Mouse (Mus musculus) stomach, embryonic 16.5 days (tissue): Measurements from ENCODE around the gene Ing4. TPM values are rescaled to one million over a fixed set of nuclear protein-coding genes. Genes with fewer than 3 reads are reported as not detected.

Experiments used
- ATAC-seq: fragments of 200-750 bp; cut with Nextera tagmentation; 2 replicates; pipeline ENCODE4 v1.8.0; 2017; ENCODE audit warnings: moderate number of reproducible peaks, moderate TSS enrichment; ENCODE audit not compliant: insufficient read depth, low FRiP score
- H3K27ac ChIP-seq: fragments of 300-500 bp; sonication (generic); 2 replicates; pipeline ENCODE4 v1.5.1; 2014; ENCODE audit warnings: low read length
- H3K27me3 ChIP-seq: fragments of 300-500 bp; sonication (generic); 2 replicates; pipeline ENCODE4 v1.6.1; 2014; ENCODE audit warnings: low read length, control low read depth, mixed read lengths; ENCODE audit not compliant: control insufficient read depth, insufficient read depth
- H3K36me3 ChIP-seq: fragments of 300-500 bp; sonication (generic); 2 replicates; pipeline ENCODE4 v1.6.1; 2014; ENCODE audit warnings: low read length; ENCODE audit not compliant: control insufficient read depth, insufficient read depth
- H3K4me1 ChIP-seq: fragments of 300-500 bp; sonication (generic); 2 replicates; pipeline ENCODE4 v1.6.1; 2014; ENCODE audit warnings: low read length, control low read depth, mixed read lengths; ENCODE audit not compliant: control insufficient read depth, insufficient read depth
- H3K4me2 ChIP-seq: fragments of 300-500 bp; sonication (generic); 2 replicates; pipeline ENCODE4 v1.6.1; 2014; ENCODE audit warnings: low read depth, low read length, mixed read lengths
- H3K4me3 ChIP-seq: fragments of 300-500 bp; sonication (generic); replicated peaks from 2 replicates; pipeline ENCODE4 v1.5.1; 2014; ENCODE audit warnings: mild to moderate bottlenecking, low read length
- H3K9ac ChIP-seq: fragments of 300-500 bp; sonication (generic); 2 replicates; pipeline ENCODE4 v1.6.1; 2014; ENCODE audit warnings: low read length
- H3K9me3 ChIP-seq: fragments of 300-500 bp; sonication (generic); replicated peaks from 2 replicates; pipeline ENCODE4 v1.6.1; 2016; ENCODE audit warnings: low read length, control low read depth; ENCODE audit not compliant: control insufficient read depth
- WGBS: fragments of 180-500 bp; shearing (Covaris S2); extraction: QIAGEN DNeasy Blood & Tissue Kit; methylation state at CpG from one replicate; pipeline ENCODE4 v1.1.7; 2014; 5-methylcytosine and 5-hydroxymethylcytosine counted together
- polyA plus RNA-seq: library from polyadenylated mRNA; unstranded; fragments of >200 nt; fragmentation: Nextera tagmentation; extraction: Ambion mirVana; gene quantifications from 2 replicates; pipeline ENCODE4 v1.2.1, GENCODE M21; 2015

Gene Ing4
- polyA plus RNA-seq, 1 experiment from 2014 or later, result 115 TPM

GRCm38 (mm10) chr6:125092372-125092771 is 52.8 kb downstream of the Ing4 start:
- H3K9me3 ChIP-seq, result no peaks in the 10 kb centered on the region
- H3K4me2 ChIP-seq, result no peak overlapping the region
- peaks cover 27% of the 10 kb centered on the region for H3K4me1 ChIP-seq
- no peak for ATAC-seq
- no peaks in the 10 kb centered on the region for H3K27me3 ChIP-seq
- no peak overlapping the region for H3K4me3 ChIP-seq
- no peak overlapping the region for H3K9ac ChIP-seq
- no peak overlapping the region for H3K27ac ChIP-seq
- no peaks in the 10 kb centered on the region for H3K36me3 ChIP-seq
- 86% methylated on average over 5 of the region's 5 CpGs for WGBS

DNA sequence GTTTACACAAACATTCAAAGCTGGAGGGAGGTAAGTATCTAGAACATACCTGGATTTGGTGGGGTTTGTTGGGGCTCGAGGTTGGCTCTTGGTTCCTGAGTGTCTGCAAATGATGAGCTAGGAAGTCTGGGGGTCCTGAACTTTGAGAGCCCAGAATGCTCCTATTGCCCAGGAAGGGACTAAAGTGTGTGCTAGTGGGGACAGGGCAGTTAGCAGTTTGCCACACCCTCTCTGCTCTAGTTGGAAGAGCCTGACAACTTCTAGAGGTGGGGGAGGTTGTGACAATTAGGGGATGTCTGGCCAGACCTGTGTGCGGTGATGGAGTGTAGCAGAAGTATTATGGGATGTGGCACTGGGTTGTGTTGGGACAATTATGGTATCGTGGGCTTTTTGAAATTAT is 55.3 kb downstream of the Ing4 start:
- WGBS, result 48% methylated on average over 3 of the region's 3 CpGs
- Histone ChIP-seq H3K9me3 (no peaks in the 10 kb centered on the region), H3K27ac (peak overlapping the region; percentile 98), H3K9ac (no peak overlapping the region), H3K4me1 (peaks cover 40% of the 10 kb centered on the region), H3K4me2 (no peak overlapping the region), H3K4me3 (no peak overlapping the region), H3K27me3 (no peaks in the 10 kb centered on the region), H3K36me3 (no peaks in the 10 kb centered on the region)
- ATAC-seq, result no peak

DNA sequence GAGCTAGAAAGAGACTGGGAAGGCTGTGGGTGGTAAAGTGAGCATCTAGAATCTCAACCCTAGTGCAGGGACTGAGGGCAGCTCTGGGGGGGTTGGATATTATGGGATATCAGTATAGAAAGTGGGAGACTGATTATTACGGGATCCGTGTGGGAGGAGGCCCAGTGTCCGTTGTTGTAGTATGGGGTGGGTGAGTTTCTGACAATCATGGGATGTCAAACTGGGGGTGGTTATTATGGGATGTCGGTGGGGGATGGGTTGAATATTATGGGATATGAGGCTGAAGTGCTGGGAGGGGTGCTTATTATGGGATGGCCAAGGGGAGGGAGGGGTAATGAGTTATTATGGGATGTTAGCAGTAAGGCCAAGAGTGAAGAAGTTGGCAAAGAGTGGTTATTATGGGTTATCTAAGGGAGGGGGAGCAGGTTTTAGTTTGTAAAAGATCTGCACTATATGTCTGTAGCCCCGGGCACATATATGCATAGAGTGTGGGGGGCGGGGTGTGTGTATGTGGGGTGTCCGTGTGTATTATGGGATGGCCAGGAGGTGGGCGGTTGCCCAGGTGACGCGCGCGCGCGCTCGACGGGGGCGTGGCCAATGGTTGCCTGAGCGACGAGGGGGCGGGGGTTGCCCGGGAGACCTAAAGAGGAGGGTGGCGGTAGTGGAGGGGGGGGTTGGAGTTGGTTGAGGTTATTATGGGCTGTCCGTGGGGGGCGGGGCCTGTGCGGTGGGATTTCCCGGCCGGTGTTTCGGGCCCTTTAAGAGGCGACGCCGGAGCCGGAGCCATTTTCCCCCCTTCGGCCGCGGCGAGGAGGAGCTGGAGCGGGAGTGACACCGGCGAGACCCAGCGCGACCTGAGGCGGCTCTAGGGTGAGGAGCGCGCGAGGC is 56.1 kb downstream of the Ing4 start, which contains the start of gene Chd4:
Gene Chd4 (plus strand): TSS at position 591 of the 888 bp plus-strand sequence.
- Histone ChIP-seq H3K27me3 (no peaks in the 10 kb centered on the region), H3K4me1 (peaks cover 36% of the 10 kb centered on the region), H3K9ac (peak within 1 kb of the TSS; percentile 95), H3K36me3 (peaks cover 7% of the 10 kb centered on the region; the same call in 1 of the 2 replicates), H3K27ac (peak within 1 kb of the TSS; percentile 98), H3K4me3 (peak within 1 kb of the TSS; percentile 96), H3K9me3 (no peaks in the 10 kb centered on the region), H3K4me2 (peak within 1 kb of the TSS; percentile 96)
- 1% methylated on average over 43 of the region's 45 CpGs for WGBS
- peak; percentile 83 for ATAC-seq

DNA sequence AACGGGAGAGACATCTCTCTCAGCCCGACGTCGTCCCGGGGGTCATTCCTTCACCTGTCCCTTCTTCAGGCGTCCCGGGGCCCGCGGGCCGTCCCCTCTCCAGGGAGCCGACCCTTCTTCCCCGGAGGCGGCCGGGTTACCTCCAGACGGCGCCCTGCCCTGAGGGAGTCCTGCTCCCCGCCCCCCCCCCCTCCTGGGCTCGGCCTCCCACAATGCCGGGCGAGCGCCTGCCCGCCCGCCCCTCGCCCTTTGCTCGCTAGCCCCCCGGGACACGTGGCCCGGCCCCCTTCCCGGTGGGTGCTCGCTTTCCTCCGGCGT is 56.7 kb downstream of the Ing4 start:
- Histone ChIP-seq H3K4me2 (peak overlapping the region; percentile 96), H3K27ac (peak overlapping the region; percentile 98), H3K9me3 (no peaks in the 10 kb centered on the region), H3K9ac (peak overlapping the region; percentile 95), H3K4me1 (peaks cover 34% of the 10 kb centered on the region), H3K36me3 (peaks cover 12% of the 10 kb centered on the region; the same call in 1 of the 2 replicates), H3K27me3 (no peaks in the 10 kb centered on the region), H3K4me3 (peak overlapping the region; percentile 96)
- under 1% methylated on average over 17 of the region's 32 CpGs for WGBS
- no peak for ATAC-seq

DNA sequence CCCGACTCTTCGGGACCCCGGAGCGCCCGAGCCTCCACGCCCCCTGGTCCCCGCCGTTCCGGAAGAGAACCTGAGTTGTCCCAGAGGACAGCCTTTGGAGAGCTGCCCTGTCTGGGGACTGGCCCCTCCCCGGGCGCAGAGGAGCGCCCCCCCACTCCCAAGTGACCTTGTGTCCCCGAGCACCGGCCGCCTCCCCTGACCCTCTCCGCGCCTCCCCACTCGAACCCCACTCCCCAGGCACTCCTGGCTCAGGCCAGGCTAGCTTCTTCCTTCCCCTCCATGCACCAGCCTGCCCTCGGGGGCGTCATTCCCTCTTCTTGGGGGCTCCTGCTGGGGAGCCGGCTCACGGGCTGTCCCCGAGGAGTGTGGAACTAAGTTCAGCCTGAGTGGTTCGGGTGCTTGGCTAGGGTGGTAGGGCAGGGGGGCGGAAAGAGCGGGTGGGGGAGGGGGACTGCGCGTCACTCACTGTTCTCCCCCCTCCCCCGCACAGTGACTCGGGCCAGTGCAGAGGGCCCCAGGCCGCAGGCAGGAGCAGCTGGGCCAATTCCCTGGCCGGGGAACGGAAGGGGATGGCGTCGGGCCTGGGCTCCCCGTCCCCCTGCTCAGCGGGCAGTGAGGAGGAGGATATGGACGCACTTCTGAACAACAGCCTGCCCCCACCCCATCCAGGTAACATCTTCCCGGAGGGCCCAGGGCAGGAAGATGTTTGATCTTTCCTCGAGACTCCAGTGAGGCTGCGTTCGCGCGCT is 57.2 kb downstream of the Ing4 start:
- Histone ChIP-seq H3K27me3 (no peaks in the 10 kb centered on the region), H3K9ac (peak overlapping the region; percentile 95), H3K36me3 (peaks cover 17% of the 10 kb centered on the region; the same call in 1 of the 2 replicates), H3K4me3 (peak overlapping the region; percentile 96), H3K4me2 (peak overlapping the region; percentile 96), H3K4me1 (peaks cover 34% of the 10 kb centered on the region), H3K27ac (peak overlapping the region; percentile 98), H3K9me3 (no peaks in the 10 kb centered on the region)
- WGBS, result under 1% methylated on average over 43 of the region's 44 CpGs
- peak; percentile 65 for ATAC-seq

DNA sequence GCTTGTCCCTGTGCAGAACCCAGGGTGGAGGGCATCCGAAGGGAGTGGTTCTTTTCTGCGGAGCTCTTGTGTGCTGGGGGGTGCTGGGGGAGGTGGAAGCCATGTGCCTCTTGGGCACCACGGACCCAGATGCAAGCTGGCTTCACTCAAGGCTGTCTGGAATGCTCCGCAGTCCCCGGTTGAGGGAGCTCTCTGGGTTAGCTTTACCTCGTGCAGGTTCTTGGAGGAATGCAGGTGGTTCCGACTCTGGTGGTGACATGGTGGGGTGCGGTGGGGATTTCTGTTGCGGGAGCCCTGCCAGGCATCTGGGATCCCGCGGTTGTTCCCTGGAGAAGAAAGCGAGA is 57.8 kb downstream of the Ing4 start:
- WGBS, result 1% methylated on average over 12 of the region's 12 CpGs
- no peaks in the 10 kb centered on the region for H3K9me3 ChIP-seq
- H3K27me3 ChIP-seq, result no peaks in the 10 kb centered on the region
- peak overlapping the region; percentile 96 for H3K4me2 ChIP-seq
- H3K36me3 ChIP-seq, result peaks cover 22% of the 10 kb centered on the region
- H3K27ac ChIP-seq, result peak overlapping the region; percentile 98
- peak overlapping the region; percentile 95 for H3K9ac ChIP-seq
- H3K4me3 ChIP-seq, result peak overlapping the region; percentile 96
- H3K4me1 ChIP-seq, result peaks cover 34% of the 10 kb centered on the region
- ATAC-seq, result peak; percentile 8; the same call in 1 of the 2 replicates

DNA sequence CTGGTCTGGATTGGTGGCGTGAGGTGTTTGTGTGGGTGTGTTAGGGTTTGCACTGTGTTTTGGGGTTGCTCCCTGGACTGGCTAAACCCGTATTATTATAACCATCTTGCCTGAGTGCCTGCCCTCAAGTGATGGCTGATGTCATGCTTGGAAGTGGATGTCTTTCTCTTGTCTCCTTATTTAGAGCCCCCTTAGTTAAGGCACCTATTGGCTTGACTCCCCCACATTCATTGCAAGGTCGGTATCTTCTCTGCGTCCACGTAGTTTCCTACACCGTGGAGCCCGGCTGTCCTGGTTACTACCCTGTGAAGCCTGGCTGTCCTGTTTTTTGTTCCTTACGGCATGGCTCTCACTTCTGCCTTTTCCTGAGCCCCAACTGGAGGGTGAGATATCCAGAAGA is 58.4 kb downstream of the Ing4 start:
- WGBS, result 45% methylated on average over 8 of the region's 8 CpGs
- Histone ChIP-seq H3K4me3 (peak overlapping the region; percentile 96), H3K27me3 (no peaks in the 10 kb centered on the region), H3K4me2 (peak overlapping the region; percentile 96), H3K4me1 (peaks cover 34% of the 10 kb centered on the region), H3K36me3 (peaks cover 29% of the 10 kb centered on the region), H3K9me3 (no peaks in the 10 kb centered on the region), H3K9ac (peak overlapping the region; percentile 95), H3K27ac (no peak overlapping the region)
- no peak for ATAC-seq

- Histone ChIP-seq H3K4me3 (peak overlapping the region; percentile 96), H3K4me2 (peak overlapping the region; percentile 96), H3K27ac (no peak overlapping the region), H3K9me3 (no peaks in the 10 kb centered on the region), H3K27me3 (no peaks in the 10 kb centered on the region), H3K9ac (peak overlapping the region; percentile 95), H3K36me3 (peaks cover 29% of the 10 kb centered on the region), H3K4me1 (peaks cover 34% of the 10 kb centered on the region)
- 50% methylated on average over 3 of the region's 3 CpGs for WGBS
- ATAC-seq, result no peak
These were observed 59.0 kb downstream of the Ing4 start for GRCm38 (mm10) chr6:125098513-125098912.
